In the genomic region with DNA sequence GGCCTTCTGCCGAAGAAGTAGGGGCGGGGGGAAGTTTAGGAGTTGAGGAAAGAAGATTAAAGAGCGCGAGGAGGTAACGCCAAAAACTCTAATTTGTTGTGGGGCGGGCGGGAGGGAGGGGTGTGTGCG, we compare ENCODE assay signal across 8 mouse cellular contexts. TPM values are rescaled to one million over a fixed set of nuclear protein-coding genes. Genes with fewer than 3 reads are reported as not detected.
DNase-seq lines count a peak whose midpoint lies in the region; ATAC-seq and TF ChIP-seq lines count a peak whose summit lies in the region.

Zbtb20 (plus strand) TSS at position 30 of the 129 bp plus-strand sequence.

- TF ChIP-seq POLR2A in brain, embryonic 14.5 days (IDR thresholded peaks at IDR 0.05; ENCODE audit: borderline replicate concordance, extremely low read depth, insufficient read depth, insufficient read length, poor library complexity, severe bottlenecking) = no peak

- H3K4me1 ChIP-seq in heart, embryonic 11.5 days (ENCODE audit: control insufficient read depth, insufficient read depth, low read length) = no peaks in the 10 kb centered on the region
- H3K4me1 ChIP-seq in neural tube, embryonic 15.5 days = peaks cover 3% of the 10 kb centered on the region; the same call in 1 of the 2 replicates

- no peaks in the 10 kb centered on the region for H3K27me3 ChIP-seq in heart, embryonic 11.5 days (ENCODE audit: control insufficient read depth, insufficient read depth, low read length)
- H3K27me3 ChIP-seq in neural tube, embryonic 15.5 days (replicated peaks) = no peaks in the 10 kb centered on the region

- TF ChIP-seq CTCF in left cerebral cortex, adult 2 months (IDR thresholded peaks at IDR 0.05) = no peak
- no peak for TF ChIP-seq CTCF in brain, embryonic 14.5 days (IDR thresholded peaks at IDR 0.05; ENCODE audit: borderline replicate concordance, extremely low read depth, insufficient read depth, insufficient read length)

- peak within 1 kb of the TSS; percentile 83 for H3K4me2 ChIP-seq in heart, embryonic 11.5 days
- H3K4me2 ChIP-seq in neural tube, embryonic 15.5 days = peak within 1 kb of the TSS; percentile 68

- H3K9ac ChIP-seq in heart, embryonic 11.5 days (ENCODE audit: low read depth, low read length) = peak within 1 kb of the TSS; percentile 83
- peak within 1 kb of the TSS; percentile 68 for H3K9ac ChIP-seq in neural tube, embryonic 15.5 days (replicated peaks)

- no peaks in the 10 kb centered on the region for H3K36me3 ChIP-seq in heart, embryonic 11.5 days (ENCODE audit: control insufficient read depth, insufficient read depth, low read length)
- no peaks in the 10 kb centered on the region for H3K36me3 ChIP-seq in neural tube, embryonic 15.5 days

- H3K9me3 ChIP-seq in heart, embryonic 11.5 days (replicated peaks; ENCODE audit: control insufficient read depth, low read length) = no peaks in the 10 kb centered on the region
- H3K9me3 ChIP-seq in neural tube, embryonic 15.5 days (replicated peaks) = no peaks in the 10 kb centered on the region

- H3K4me3 ChIP-seq in left cerebral cortex, adult 2 months = peak within 1 kb of the TSS; percentile 72
- peak within 1 kb of the TSS; percentile 70 for H3K4me3 ChIP-seq in heart, embryonic 11.5 days (ENCODE audit: low read depth, low read length)
- H3K4me3 ChIP-seq in neural tube, embryonic 15.5 days (replicated peaks) = peak within 1 kb of the TSS; percentile 81

- DNase-seq in left cerebral cortex, adult 2 months (ENCODE audit: extremely low spot score in 1 of 2, low spot score in 2 of 2) = no peak
- DNase-seq in left cerebral cortex, adult 9 months (ENCODE audit: low spot score in 2 of 2) = no peak
- no peak for DNase-seq in brain, embryonic 14.5 days (ENCODE audit: low read depth)
- DNase-seq in left cerebral cortex, postnatal 10 days (ENCODE audit: extremely low spot score in 1 of 2, low spot score in 2 of 2) = no peak
- no peak for DNase-seq in T-cell, adult 2 months (ENCODE audit: low spot score)
- DNase-seq in embryo, embryonic 10 days (ENCODE audit: low spot score) = no peak

- intact Hi-C loops in left cerebral cortex, adult 2 months (cut with DNase I) = no loop called here
- intact Hi-C loops in left cerebral cortex, postnatal 10 days (cut with DNase I) = no loop called here

- no peak for ATAC-seq in heart, embryonic 11.5 days (replicated peaks; ENCODE audit: insufficient number of reproducible peaks, low FRiP score, low TSS enrichment)
- no peak for ATAC-seq in neural tube, embryonic 15.5 days (ENCODE audit: low FRiP score)

- 2% methylated on average over 4 of the region's 8 CpGs for WGBS in heart, embryonic 11.5 days (ENCODE audit: insufficient replicate concordance)
- WGBS in neural tube, embryonic 15.5 days = 0% methylated on average over 4 of the region's 8 CpGs

- H3K27ac ChIP-seq in left cerebral cortex, adult 2 months = peak within 1 kb of the TSS; percentile 98
- H3K27ac ChIP-seq in heart, embryonic 11.5 days (ENCODE audit: low read depth, low read length) = peak within 1 kb of the TSS; percentile 98
- peak within 1 kb of the TSS; percentile 97 for H3K27ac ChIP-seq in neural tube, embryonic 15.5 days (replicated peaks)

RNA-seq across cellular contexts. Expression of gene Zbtb20, which starts in this region (rescaled TPM):
- 10 to 100 TPM; 46.5 to 57.6 TPM for total RNA-seq in left cerebral cortex, adult 2 months (2021)
- polyA plus RNA-seq in brain, embryonic 14.5 days (2012; rRNA removed) = 13.1 and 18.0 TPM in 2 replicates
- 38.2 and 39.0 TPM in 2 replicates for polyA plus RNA-seq in heart, embryonic 11.5 days (2014; fragmentation: Nextera tagmentation; extraction: Ambion mirVana)
- 10 to 100 TPM; 41.7 to 50.4 TPM for total RNA-seq in left cerebral cortex, postnatal 10 days (2021)
- 47.7 and 53.9 TPM in 2 replicates for polyA plus RNA-seq in neural tube, embryonic 15.5 days (2015; fragmentation: Nextera tagmentation; extraction: Ambion mirVana)
